Mouse (Mus musculus): ENCODE results near the gene Atf3. TPM values are rescaled to one million over a fixed set of nuclear protein-coding genes. Genes with fewer than 3 reads are reported as not detected.

The Atf3 gene
- total RNA-seq, 2 experiments from 2014 or later = 0.91 to 3.1 TPM

GRCm38 (mm10) chr1:191230355-191230931 is 12.6 kb upstream of the Atf3 start:
- no peak for DNase-seq (ENCODE audit: low spot score in 2 of 2)

GRCm38 (mm10) chr1:191226570-191226969 is 8.7 kb upstream of the Atf3 start:
- DNase-seq (ENCODE audit: low spot score in 2 of 2) = no peak

GRCm38 (mm10) chr1:191225771-191226170 is 7.9 kb upstream of the Atf3 start:
- DNase-seq (ENCODE audit: low spot score in 2 of 2) = no peak

- DNase-seq (ENCODE audit: low spot score in 2 of 2) = no peak
Measured at GRCm38 (mm10) chr1:191224981-191225703, 7.3 kb upstream of the Atf3 start.

GRCm38 (mm10) chr1:191224302-191224980 is 6.6 kb upstream of the Atf3 start:
- DNase-seq (ENCODE audit: low spot score in 2 of 2) = peak; percentile 93 to 95

GRCm38 (mm10) chr1:191223930-191224301 is 6.1 kb upstream of the Atf3 start:
- peak in 1 of 2 experiments; percentile 10 for DNase-seq (ENCODE audit: low spot score in 2 of 2)

- DNase-seq (ENCODE audit: low spot score in 2 of 2) = no peak
Measured at GRCm38 (mm10) chr1:191222031-191222430, 4.2 kb upstream of the Atf3 start.

- DNase-seq (ENCODE audit: low spot score in 2 of 2) = no peak
Measured at GRCm38 (mm10) chr1:191220588-191220987, 2.7 kb upstream of the Atf3 start.

GRCm38 (mm10) chr1:191219748-191220147 is 1.9 kb upstream of the Atf3 start:
- DNase-seq (ENCODE audit: low spot score in 2 of 2) = no peak

GRCm38 (mm10) chr1:191218583-191218982 is 744 bp upstream of the Atf3 start:
- no peak for DNase-seq (ENCODE audit: low spot score in 2 of 2)

GRCm38 (mm10) chr1:191215776-191216661 is 1.8 kb downstream of the Atf3 start:
- DNase-seq (ENCODE audit: low spot score in 2 of 2) = no peak

- DNase-seq (ENCODE audit: low spot score in 2 of 2) = no peak
Measured at GRCm38 (mm10) chr1:191211096-191211495, 6.7 kb downstream of the Atf3 start.

GRCm38 (mm10) chr1:191205791-191206190 is 12.0 kb downstream of the Atf3 start:
- DNase-seq (ENCODE audit: low spot score in 2 of 2) = no peak

GRCm38 (mm10) chr1:191204876-191205275 is 13.0 kb downstream of the Atf3 start:
- no peak for DNase-seq (ENCODE audit: low spot score in 2 of 2)

GRCm38 (mm10) chr1:191203496-191203895 is 14.3 kb downstream of the Atf3 start:
- no peak for DNase-seq (ENCODE audit: low spot score in 2 of 2)

- no peak for DNase-seq (ENCODE audit: low spot score in 2 of 2)
Measured at GRCm38 (mm10) chr1:191202208-191202952, 15.5 kb downstream of the Atf3 start.

GRCm38 (mm10) chr1:191200816-191201602 is 16.8 kb downstream of the Atf3 start:
- DNase-seq (ENCODE audit: low spot score in 2 of 2) = no peak

GRCm38 (mm10) chr1:191197916-191198315 is 19.9 kb downstream of the Atf3 start:
- no peak for DNase-seq (ENCODE audit: low spot score in 2 of 2)

GRCm38 (mm10) chr1:191196016-191196415 is 21.8 kb downstream of the Atf3 start:
- no peak for DNase-seq (ENCODE audit: low spot score in 2 of 2)
